Mouse (Mus musculus): ENCODE data around the gene Klf2.

DNA sequence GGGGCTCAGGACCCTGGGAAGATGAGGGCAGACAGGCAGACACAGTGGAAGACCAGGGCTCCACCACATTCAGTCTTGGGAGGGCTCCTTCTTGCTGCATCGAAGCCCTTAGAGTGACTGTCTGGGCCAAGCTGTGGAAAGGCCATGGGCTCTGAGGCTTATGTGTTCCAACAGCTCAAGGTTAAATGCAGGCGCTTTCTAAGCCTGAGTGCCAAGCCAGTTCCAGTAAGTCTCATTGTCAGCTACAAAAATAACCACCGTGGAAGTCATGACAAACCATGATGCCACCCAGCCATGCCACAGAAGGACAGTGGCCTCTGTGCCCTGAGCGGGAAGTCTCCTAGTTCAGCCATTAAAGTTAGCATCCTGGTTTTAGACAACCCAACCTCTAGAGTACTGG lies 12.8 kb downstream of the Klf2 start:
- TF ChIP-seq CTCF (IDR thresholded peaks at IDR 0.05; ENCODE audit: low read depth) (no peak), EP300 (IDR thresholded peaks at IDR 0.05; ENCODE audit: low read depth) (no peak)

Data from liver, postnatal 0 days (tissue).